Mouse (Mus musculus): Measurements from ENCODE around the gene Spag8.

GRCm38 (mm10) chr4:43657146-43657545 is 3.8 kb upstream of the Spag8 start:
- TF ChIP-seq EP300 (IDR thresholded peaks at IDR 0.05; ENCODE audit: insufficient read depth, low read depth, low read length) (no peak), CTCF (IDR thresholded peaks at IDR 0.05; ENCODE audit: low read depth, low read length) (no peak)

Data from ES-Bruce4 (cell line).